Mouse (Mus musculus) hindbrain, embryonic 14.5 days (tissue): ENCODE measurements around the gene Barhl2. TPM values are rescaled to one million over a fixed set of nuclear protein-coding genes. Genes with fewer than 3 reads are reported as not detected.

Experiments
- ATAC-seq: fragments of 200-750 bp; cut with Nextera tagmentation; 2 replicates; pipeline ENCODE4 v1.8.0; 2017; ENCODE audit warnings: moderate number of reproducible peaks, mild to moderate bottlenecking, moderate TSS enrichment, moderate library complexity; ENCODE audit not compliant: low FRiP score
- DNase-seq: peaks from one replicate; pipeline ENCODE4 v3.0.0-alpha.2; 2015; ENCODE audit warnings: low spot score
- H3K27ac ChIP-seq: fragments of 300-500 bp; sonication (generic); 2 replicates; pipeline ENCODE4 v1.5.1; 2014; ENCODE audit warnings: mild to moderate bottlenecking, moderate library complexity
- H3K27me3 ChIP-seq: fragments of 300-500 bp; sonication (generic); 2 replicates; pipeline ENCODE4 v1.6.1; 2014; ENCODE audit warnings: mild to moderate bottlenecking, low read length, mixed read lengths; ENCODE audit not compliant: control insufficient read depth, insufficient read depth
- H3K36me3 ChIP-seq: fragments of 300-500 bp; sonication (generic); replicated peaks from 2 replicates; pipeline ENCODE4 v1.6.1; 2014; ENCODE audit not compliant: control insufficient read depth, insufficient read depth
- H3K4me1 ChIP-seq: fragments of 300-500 bp; sonication (generic); replicated peaks from 2 replicates; pipeline ENCODE4 v1.6.1; 2014; ENCODE audit warnings: antibody characterized with exemption, low read length, mixed read lengths; ENCODE audit not compliant: control insufficient read depth, insufficient read depth
- H3K4me2 ChIP-seq: fragments of 300-500 bp; sonication (generic); replicated peaks from 2 replicates; pipeline ENCODE4 v1.6.1; 2014; ENCODE audit warnings: mild to moderate bottlenecking, moderate library complexity
- H3K4me3 ChIP-seq: fragments of 300-500 bp; sonication (generic); replicated peaks from 2 replicates; pipeline ENCODE4 v1.5.1; 2014; ENCODE audit warnings: mild to moderate bottlenecking, low read length
- H3K9ac ChIP-seq: fragments of 300-500 bp; sonication (generic); 2 replicates; pipeline ENCODE4 v1.6.1; 2014
- H3K9me3 ChIP-seq: fragments of 300-500 bp; sonication (generic); 2 replicates; pipeline ENCODE4 v1.6.1; 2016; ENCODE audit warnings: low read length; ENCODE audit not compliant: control insufficient read depth
- WGBS: fragments of 180-500 bp; shearing (Covaris S2); extraction: QIAGEN DNeasy Blood & Tissue Kit; methylation state at CpG from one replicate; pipeline ENCODE4 v1.1.7; 2014; 5-methylcytosine and 5-hydroxymethylcytosine counted together
- polyA plus RNA-seq: library from polyadenylated mRNA; unstranded; fragments of >200 nt; fragmentation: Nextera tagmentation; extraction: Ambion mirVana; gene quantifications from 2 replicates; pipeline ENCODE4 v1.2.1, GENCODE M21; 2014

The Barhl2 gene
- polyA plus RNA-seq, 1 experiment from 2014 or later = 1.1 TPM

- peak overlapping the region; percentile 33 for H3K4me3 ChIP-seq
- H3K27ac ChIP-seq = peak overlapping the region; percentile 7; the same call in 1 of the 2 replicates
- H3K4me2 ChIP-seq = peak overlapping the region; percentile 60
- H3K4me1 ChIP-seq = peaks cover 4% of the 10 kb centered on the region; the same call in 1 of the 2 replicates
- H3K27me3 ChIP-seq = peaks cover 87% of the 10 kb centered on the region
- WGBS = under 1% methylated on average over 63 of the region's 63 CpGs
- ATAC-seq (no peak), DNase-seq (no peak)
- H3K9me3 ChIP-seq = no peaks in the 10 kb centered on the region
- no peaks in the 10 kb centered on the region for H3K36me3 ChIP-seq
- no peak overlapping the region for H3K9ac ChIP-seq
Observed at GRCm38 (mm10) chr5:106457111-106457925, 648 bp downstream of the Barhl2 start.

GRCm38 (mm10) chr5:106455984-106456383, 2.0 kb downstream of the Barhl2 start:
- Histone ChIP-seq H3K4me1 (peaks cover 4% of the 10 kb centered on the region; the same call in 1 of the 2 replicates), H3K4me2 (no peak overlapping the region; the same call in 1 of the 2 replicates), H3K4me3 (peak overlapping the region; percentile 14), H3K9me3 (no peaks in the 10 kb centered on the region), H3K27ac (0 out of 2 replicates have a peak overlapping the region, but pooled peaks have one; percentile 22), H3K36me3 (no peaks in the 10 kb centered on the region), H3K9ac (no peak overlapping the region), H3K27me3 (peaks cover 87% of the 10 kb centered on the region)
- WGBS = 2% methylated on average over 7 of the region's 7 CpGs
- DNase-seq (peak; percentile 32), ATAC-seq (no peak)

- Histone ChIP-seq H3K4me2 (peak overlapping the region; percentile 11; the same call in 1 of the 2 replicates), H3K9ac (no peak overlapping the region), H3K4me3 (peak overlapping the region; percentile 14), H3K9me3 (no peaks in the 10 kb centered on the region), H3K27me3 (peaks cover 87% of the 10 kb centered on the region), H3K27ac (peak overlapping the region; percentile 22; the same call in 1 of the 2 replicates), H3K36me3 (no peaks in the 10 kb centered on the region), H3K4me1 (peaks cover 4% of the 10 kb centered on the region; the same call in 1 of the 2 replicates)
- WGBS = 2% methylated on average over 17 of the region's 17 CpGs
- ATAC-seq (no peak), DNase-seq (no peak)
Observed at GRCm38 (mm10) chr5:106455106-106455920, 2.7 kb downstream of the Barhl2 start.

GRCm38 (mm10) chr5:106454411-106455105, 3.4 kb downstream of the Barhl2 start:
- peak overlapping the region; percentile 32; the same call in 1 of the 2 replicates for H3K27ac ChIP-seq
- H3K4me1 ChIP-seq = peaks cover 4% of the 10 kb centered on the region; the same call in 1 of the 2 replicates
- no peak for ATAC-seq
- no peak overlapping the region for H3K9ac ChIP-seq
- no peak for DNase-seq
- H3K4me3 ChIP-seq = peak overlapping the region; percentile 14
- H3K4me2 ChIP-seq = peak overlapping the region; percentile 16; the same call in 1 of the 2 replicates
- peaks cover 87% of the 10 kb centered on the region for H3K27me3 ChIP-seq
- H3K9me3 ChIP-seq = no peaks in the 10 kb centered on the region
- no peaks in the 10 kb centered on the region for H3K36me3 ChIP-seq
- WGBS = 3% methylated on average over 9 of the region's 9 CpGs

- no peak overlapping the region; the same call in 1 of the 2 replicates for H3K9ac ChIP-seq
- H3K9me3 ChIP-seq = no peaks in the 10 kb centered on the region
- ATAC-seq = no peak
- peak overlapping the region; percentile 16; the same call in 1 of the 2 replicates for H3K4me2 ChIP-seq
- under 1% methylated on average over 13 of the region's 13 CpGs for WGBS
- H3K27ac ChIP-seq = peak overlapping the region; percentile 32; the same call in 1 of the 2 replicates
- peaks cover 87% of the 10 kb centered on the region for H3K27me3 ChIP-seq
- no peaks in the 10 kb centered on the region for H3K36me3 ChIP-seq
- H3K4me1 ChIP-seq = peaks cover 4% of the 10 kb centered on the region; the same call in 1 of the 2 replicates
- H3K4me3 ChIP-seq = peak overlapping the region; percentile 14
- no peak for DNase-seq
Observed at GRCm38 (mm10) chr5:106453886-106454321, 4.1 kb downstream of the Barhl2 start.

GRCm38 (mm10) chr5:106453181-106453885, 4.6 kb downstream of the Barhl2 start:
- no peaks in the 10 kb centered on the region for H3K36me3 ChIP-seq
- DNase-seq = no peak
- ATAC-seq = no peak; the same call in 1 of the 2 replicates
- H3K9me3 ChIP-seq = no peaks in the 10 kb centered on the region
- WGBS = under 1% methylated on average over 39 of the region's 45 CpGs
- peaks cover 3% of the 10 kb centered on the region; the same call in 1 of the 2 replicates for H3K4me1 ChIP-seq
- peaks cover 88% of the 10 kb centered on the region for H3K27me3 ChIP-seq
- peak overlapping the region; percentile 14 for H3K4me3 ChIP-seq
- peak overlapping the region; percentile 16 for H3K4me2 ChIP-seq
- H3K27ac ChIP-seq = no peak overlapping the region
- H3K9ac ChIP-seq = no peak overlapping the region; the same call in 1 of the 2 replicates

- Histone ChIP-seq H3K27ac (no peak overlapping the region), H3K36me3 (no peaks in the 10 kb centered on the region), H3K9ac (no peak overlapping the region), H3K4me2 (no peak overlapping the region), H3K9me3 (no peaks in the 10 kb centered on the region), H3K4me1 (peaks cover 7% of the 10 kb centered on the region; the same call in 1 of the 2 replicates), H3K27me3 (peaks cover 88% of the 10 kb centered on the region), H3K4me3 (peak overlapping the region; percentile 14; the same call in 1 of the 2 replicates)
- DNase-seq = no peak
- 8% methylated on average over 2 of the region's 4 CpGs for WGBS
- ATAC-seq = no peak
Observed at GRCm38 (mm10) chr5:106452686-106453085, 5.3 kb downstream of the Barhl2 start.
